Mouse (Mus musculus) megakaryocyte, embryonic 14.5 days (primary cell): Measurements from ENCODE around the gene Ruvbl1. TPM values are rescaled to one million over a fixed set of nuclear protein-coding genes. Genes with fewer than 3 reads are reported as not detected.

Source experiments
- H3K27me3 ChIP-seq: replicated peaks from 2 replicates; pipeline ENCODE3; 2012; ENCODE audit warnings: inconsistent platforms
- H3K36me3 ChIP-seq: replicated peaks from 2 replicates; pipeline ENCODE3; 2012; ENCODE audit warnings: low read length, inconsistent platforms, mixed read lengths
- H3K4me1 ChIP-seq: 2 replicates; pipeline ENCODE4 v1.6.1; 2012; ENCODE audit warnings: inconsistent platforms
- H3K4me3 ChIP-seq: replicated peaks from 2 replicates; pipeline ENCODE3; 2012; ENCODE audit warnings: moderate library complexity, mild to moderate bottlenecking, inconsistent platforms
- H3K9me3 ChIP-seq: 2 replicates; pipeline ENCODE4 v1.6.1; 2012; ENCODE audit warnings: inconsistent platforms
- FLI1 ChIP-seq: IDR thresholded peaks from 2 replicates; pipeline ENCODE4 v1.6.1; 2012; ENCODE audit warnings: low read length, inconsistent platforms, mixed read lengths
- GATA1 ChIP-seq: IDR thresholded peaks from 3 replicates; pipeline ENCODE4 v1.6.1; 2012; ENCODE audit warnings: mixed read lengths, low read length, inconsistent platforms, borderline replicate concordance
- polyA plus RNA-seq: library from polyadenylated mRNA; stranded (reverse); fragments of >175 nt; gene quantifications from 2 replicates; pipeline ENCODE4 v1.2.3, GENCODE M21; 2012; ENCODE audit warnings: low replicate concordance; ENCODE audit not compliant: insufficient read depth

Ruvbl1 gene
- polyA plus RNA-seq, 1 experiment: 27.3 TPM

DNA sequence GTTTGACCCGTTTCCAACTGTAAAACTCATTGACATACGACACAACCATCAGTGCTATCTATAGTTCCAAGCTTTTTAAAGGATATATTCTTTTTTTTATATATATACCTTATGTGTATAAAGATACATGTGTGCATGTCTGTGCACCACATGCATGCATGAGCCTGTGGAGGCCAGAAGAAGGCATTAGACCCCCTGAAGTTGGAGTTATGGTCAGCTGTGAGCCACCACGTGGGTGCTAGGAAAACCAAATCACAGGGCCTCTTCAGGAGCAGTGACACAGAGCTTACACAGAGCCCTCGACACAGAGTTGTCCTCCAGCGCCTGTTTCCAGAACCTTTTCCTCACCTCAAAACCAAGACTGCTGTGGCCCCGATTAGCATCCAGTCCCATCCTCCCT, 24.6 kb downstream of the Ruvbl1 start:
- Histone ChIP-seq H3K27me3 (no peaks in the 10 kb centered on the region), H3K4me1 (no peaks in the 10 kb centered on the region; the same call in 1 of the 2 replicates), H3K4me3 (no peak overlapping the region), H3K36me3 (peaks cover 90% of the 10 kb centered on the region), H3K9me3 (no peaks in the 10 kb centered on the region)
- no peak for TF ChIP-seq GATA1
- TF ChIP-seq FLI1: no peak

DNA sequence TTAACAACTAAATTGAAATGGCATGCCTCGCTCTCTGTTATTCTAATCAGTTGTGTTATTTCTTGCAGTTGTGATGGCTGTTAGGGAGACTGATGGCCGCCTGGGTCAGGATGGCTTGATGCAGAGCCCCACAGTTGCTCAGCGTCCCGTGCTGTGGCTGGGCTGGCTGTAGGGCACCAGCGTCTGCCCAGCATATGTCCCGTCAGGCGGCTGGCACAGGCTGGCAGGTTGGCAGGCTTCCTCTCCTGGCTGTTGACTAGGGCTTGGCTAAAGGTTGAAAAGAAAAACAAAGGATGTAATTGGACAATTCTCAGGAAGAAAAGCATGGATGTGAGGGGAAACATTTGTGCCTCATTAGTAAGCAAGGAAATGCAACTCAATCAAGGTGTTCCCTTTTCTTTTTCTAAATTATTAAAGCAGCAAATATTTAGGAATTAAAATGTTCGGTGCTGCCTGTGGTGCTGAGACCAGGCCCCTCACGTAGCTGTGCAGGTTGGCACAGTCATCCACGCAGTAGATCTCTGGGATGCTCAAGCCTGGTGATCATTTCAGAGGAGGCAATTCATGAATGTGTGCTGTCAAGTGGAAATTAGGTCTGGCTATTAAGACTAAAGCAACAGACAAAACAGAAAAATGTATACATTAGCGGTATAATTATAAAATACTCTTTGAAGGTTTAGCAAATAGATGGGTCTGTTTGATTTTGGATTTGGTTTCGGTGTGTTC, 25.6 kb downstream of the Ruvbl1 start:
- H3K27me3 ChIP-seq: no peaks in the 10 kb centered on the region
- H3K36me3 ChIP-seq: peaks cover 85% of the 10 kb centered on the region
- no peaks in the 10 kb centered on the region; the same call in 1 of the 2 replicates for H3K4me1 ChIP-seq
- H3K4me3 ChIP-seq: no peak overlapping the region
- TF ChIP-seq GATA1: no peak
- no peak for TF ChIP-seq FLI1
- no peaks in the 10 kb centered on the region for H3K9me3 ChIP-seq

DNA sequence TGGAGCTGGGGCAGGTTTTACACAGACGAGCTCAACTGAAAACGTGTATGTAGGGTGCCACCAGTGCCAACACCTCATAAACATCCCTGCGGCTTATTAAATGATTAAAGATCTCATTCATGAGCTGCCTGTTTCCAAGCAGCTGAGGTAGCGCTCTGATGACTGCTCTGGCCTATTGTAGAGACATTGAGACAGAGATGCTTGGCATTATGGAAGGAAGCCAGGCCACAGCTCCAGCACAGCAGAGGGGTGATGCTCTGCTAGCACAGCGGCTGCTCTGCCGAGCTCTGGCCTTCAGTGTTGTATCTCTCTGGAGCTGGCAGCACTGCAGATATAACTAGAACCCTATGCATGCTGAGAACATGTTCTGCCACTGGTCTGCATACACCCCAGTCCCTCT, 28.5 kb downstream of the Ruvbl1 start:
- peaks cover 3% of the 10 kb centered on the region; the same call in 1 of the 2 replicates for H3K4me1 ChIP-seq
- H3K27me3 ChIP-seq: no peaks in the 10 kb centered on the region
- no peaks in the 10 kb centered on the region for H3K9me3 ChIP-seq
- TF ChIP-seq GATA1 (no peak), FLI1 (no peak)
- no peak overlapping the region for H3K4me3 ChIP-seq
- H3K36me3 ChIP-seq: peaks cover 84% of the 10 kb centered on the region

DNA sequence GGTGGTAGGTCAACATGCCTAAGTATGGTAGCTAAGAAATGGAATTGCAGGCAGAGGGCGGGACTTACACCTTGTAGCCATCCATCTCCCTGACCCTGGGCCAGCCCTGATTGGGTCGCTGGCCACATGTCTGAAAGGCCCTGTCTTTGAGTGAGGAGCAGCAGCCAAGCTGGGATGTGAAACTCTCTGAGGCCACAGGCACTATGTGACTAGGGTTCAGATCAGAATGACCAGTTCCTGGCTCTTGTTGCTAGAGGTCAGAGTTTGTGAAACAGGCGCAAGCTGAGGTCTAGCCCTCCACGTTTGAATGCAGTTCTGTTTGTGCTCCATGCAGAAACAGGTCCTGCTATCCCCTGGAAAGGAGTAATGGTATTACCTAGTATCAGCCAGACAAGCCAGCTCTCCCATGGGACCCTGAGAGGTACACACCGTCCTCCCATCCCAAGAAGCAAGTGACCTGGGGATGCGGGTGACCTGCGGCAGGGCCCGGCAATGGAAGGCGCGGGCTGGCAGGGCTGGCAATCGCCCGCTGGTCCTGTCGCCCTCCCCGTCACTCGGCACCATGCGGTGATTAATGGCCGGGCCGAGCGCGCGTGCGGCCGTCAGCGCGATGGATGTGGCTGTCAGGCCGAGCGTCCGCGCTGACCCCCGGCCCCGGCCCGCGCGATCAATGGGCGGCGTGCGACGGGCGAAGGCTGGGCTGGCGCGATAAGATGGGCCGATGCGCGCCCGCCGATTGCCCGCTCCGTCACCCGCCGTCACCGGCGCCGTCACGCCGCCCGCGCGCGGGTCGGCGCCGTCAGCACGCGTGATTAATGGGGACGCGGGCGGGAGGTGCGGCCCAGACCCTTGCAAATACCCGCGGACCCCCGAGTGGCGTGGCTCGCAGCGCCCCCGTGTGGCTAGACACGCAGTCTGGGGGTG, 34.5 kb downstream of the Ruvbl1 start:
- Histone ChIP-seq H3K4me3 (peak overlapping the region; percentile 91), H3K4me1 (peaks cover 54% of the 10 kb centered on the region), H3K9me3 (no peaks in the 10 kb centered on the region), H3K27me3 (peaks cover 2% of the 10 kb centered on the region), H3K36me3 (peaks cover 77% of the 10 kb centered on the region)
- TF ChIP-seq GATA1 (no peak), FLI1 (no peak)

DNA sequence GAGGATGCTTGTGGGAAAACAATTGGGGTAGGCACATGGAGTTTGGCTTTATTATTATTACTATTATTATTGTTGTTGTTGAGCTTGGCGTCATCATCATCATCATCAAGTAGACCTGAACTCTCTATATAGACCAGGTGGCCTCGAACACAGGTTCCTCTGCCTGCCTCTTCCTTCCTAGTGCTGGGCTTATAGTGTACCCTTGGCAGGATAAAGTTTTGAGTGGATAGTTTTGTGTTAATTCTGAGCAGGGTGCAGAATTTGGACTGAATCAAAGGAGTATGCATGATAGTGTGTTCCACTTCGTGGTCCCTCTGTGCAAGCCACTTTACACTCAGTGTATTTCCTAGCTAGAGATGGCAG, 35.2 kb downstream of the Ruvbl1 start:
- Histone ChIP-seq H3K27me3 (peaks cover 2% of the 10 kb centered on the region), H3K4me1 (peaks cover 54% of the 10 kb centered on the region), H3K36me3 (peaks cover 83% of the 10 kb centered on the region), H3K9me3 (no peaks in the 10 kb centered on the region), H3K4me3 (peak overlapping the region; percentile 91)
- TF ChIP-seq GATA1: no peak
- TF ChIP-seq FLI1: no peak

DNA sequence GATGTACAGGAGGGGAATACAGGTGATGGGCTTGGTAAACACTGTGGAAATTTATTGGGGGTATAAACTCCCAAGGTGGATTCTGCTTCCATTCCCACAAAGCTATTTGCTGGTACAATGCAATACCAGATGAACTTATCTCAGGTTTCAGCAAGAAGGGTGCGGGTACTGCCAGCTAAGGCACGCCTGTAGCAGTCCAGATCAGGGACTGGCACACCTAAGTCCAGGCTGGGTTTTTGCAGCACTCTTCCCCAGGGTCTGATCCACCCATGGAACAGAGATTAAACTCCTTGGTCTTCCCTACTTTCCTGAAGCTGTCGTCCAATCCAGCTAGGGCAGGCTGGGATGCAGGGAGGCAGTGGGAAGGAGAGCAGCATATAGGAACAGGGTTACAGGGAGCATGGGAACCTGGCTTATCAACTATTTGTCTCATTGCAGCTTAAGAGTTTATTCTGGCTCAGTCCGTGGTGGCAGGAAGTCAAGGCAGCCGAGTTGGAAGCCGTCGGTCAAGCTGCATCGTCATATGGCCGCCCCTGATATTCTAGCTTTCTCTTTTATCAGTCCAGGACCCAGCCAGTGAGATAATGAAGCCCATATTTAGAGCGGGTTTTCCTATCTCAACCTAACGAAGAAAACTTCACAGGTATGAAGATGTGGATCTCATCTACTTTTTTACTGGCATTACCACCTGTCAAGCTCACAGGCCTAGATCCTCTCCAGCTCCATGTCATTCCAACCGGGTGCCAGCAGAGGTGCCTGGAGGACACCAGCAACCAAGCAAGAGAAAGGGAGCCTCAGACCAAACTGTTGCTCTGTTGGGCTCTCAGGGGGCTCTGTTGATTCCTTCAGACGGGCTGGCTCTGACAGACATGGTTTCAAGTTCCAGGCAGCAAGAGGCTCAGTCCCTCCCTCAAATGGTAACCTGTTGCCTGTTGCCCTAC, 37.1 kb downstream of the Ruvbl1 start:
- Histone ChIP-seq H3K4me3 (peak overlapping the region; percentile 78), H3K4me1 (peaks cover 54% of the 10 kb centered on the region), H3K9me3 (no peaks in the 10 kb centered on the region), H3K27me3 (peaks cover 2% of the 10 kb centered on the region), H3K36me3 (peaks cover 84% of the 10 kb centered on the region)
- no peak for TF ChIP-seq GATA1

DNA sequence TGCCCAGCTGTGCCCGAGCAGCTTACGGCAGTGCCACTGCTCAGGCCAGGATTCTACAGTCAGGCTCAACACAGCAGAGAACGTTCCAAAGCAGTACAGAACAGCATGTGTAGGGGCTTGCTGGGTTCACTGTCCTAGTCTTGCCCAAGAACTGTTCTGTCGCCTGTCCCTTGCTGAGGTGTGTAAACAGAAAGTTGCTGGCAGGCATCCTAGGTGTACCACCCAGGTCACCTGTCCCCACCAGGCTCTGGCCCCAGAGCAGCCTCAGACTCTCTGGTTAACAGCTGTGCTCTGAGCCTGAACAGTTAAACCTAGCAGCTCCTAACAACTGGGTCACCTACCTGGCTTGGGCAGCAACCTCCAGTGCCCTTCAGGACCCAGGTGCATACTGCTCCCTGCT, 37.8 kb downstream of the Ruvbl1 start:
- Histone ChIP-seq H3K4me1 (peaks cover 54% of the 10 kb centered on the region), H3K4me3 (peak overlapping the region; percentile 51), H3K9me3 (no peaks in the 10 kb centered on the region), H3K36me3 (peaks cover 85% of the 10 kb centered on the region), H3K27me3 (peaks cover 2% of the 10 kb centered on the region)
- TF ChIP-seq FLI1 (no peak), GATA1 (no peak)

DNA sequence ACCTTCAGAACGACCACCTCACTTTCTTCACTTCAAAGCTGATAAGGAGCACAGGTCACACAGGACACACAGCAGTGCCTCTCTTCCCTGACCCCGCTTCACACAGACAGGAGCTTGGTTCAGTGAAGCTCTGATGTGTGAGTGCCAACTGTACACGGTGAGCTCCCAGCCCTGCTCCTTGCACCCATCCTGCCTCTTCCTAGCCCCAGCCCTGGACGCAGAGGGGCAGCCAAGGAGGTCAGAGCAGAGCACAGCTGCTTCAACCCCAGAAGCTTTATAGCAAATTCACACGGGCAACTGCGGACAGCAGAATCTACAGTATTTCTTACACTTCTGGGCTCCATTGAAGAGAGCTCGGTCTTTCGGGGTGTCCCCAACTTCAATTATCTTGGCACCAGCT, 48.8 kb downstream of the Ruvbl1 start:
- Histone ChIP-seq H3K4me1 (peaks cover 48% of the 10 kb centered on the region), H3K36me3 (peaks cover 81% of the 10 kb centered on the region), H3K27me3 (no peaks in the 10 kb centered on the region), H3K9me3 (peaks cover 8% of the 10 kb centered on the region), H3K4me3 (no peak overlapping the region)
- no peak for TF ChIP-seq FLI1
- no peak for TF ChIP-seq GATA1

DNA sequence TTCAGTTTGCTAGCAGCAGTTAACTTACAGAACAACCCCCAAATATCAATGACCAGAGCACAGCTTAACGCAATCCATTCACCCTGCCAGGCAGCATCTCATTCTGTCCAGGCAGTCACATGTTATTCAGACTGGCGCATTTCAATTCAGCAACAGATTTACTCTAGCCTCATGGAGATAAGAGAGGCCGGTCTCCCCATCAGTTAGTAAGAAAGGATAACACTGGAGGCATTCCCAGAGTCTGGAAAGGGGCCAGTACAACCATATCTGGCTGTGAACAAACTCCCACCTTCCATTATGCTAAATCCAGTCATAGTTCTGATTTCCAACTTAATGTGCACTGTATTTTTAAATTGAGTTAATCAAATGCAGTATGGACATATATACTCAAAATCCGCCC, 49.3 kb downstream of the Ruvbl1 start:
- Histone ChIP-seq H3K4me1 (peaks cover 54% of the 10 kb centered on the region), H3K36me3 (peaks cover 76% of the 10 kb centered on the region)
- no peak for TF ChIP-seq FLI1
- no peak for TF ChIP-seq GATA1

More for the DNA sequence above, 49.3 kb downstream of the Ruvbl1 start:
- peaks cover 7% of the 10 kb centered on the region for H3K9me3 ChIP-seq
- H3K4me3 ChIP-seq: no peak overlapping the region
- no peaks in the 10 kb centered on the region for H3K27me3 ChIP-seq
